Mouse (Mus musculus) adrenal gland, postnatal 4 days (tissue): ENCODE results near the gene Ptprb. TPM values are rescaled to one million over a fixed set of nuclear protein-coding genes. Genes with fewer than 3 reads are reported as not detected.

Experiments used
- DNase-seq, 2 experiments: peaks; one replicate each; pipeline ENCODE4 v3.0.0; 2021 to 2022; ENCODE audit warnings: low spot score in 2 of 2, mixed read lengths in 2 of 2
- total RNA-seq, 2 experiments: library from RNA; stranded (reverse); gene quantifications; 2 replicates each; pipeline ENCODE4 v1.2.3; 2021

The Ptprb gene
- total RNA-seq, 2 experiments from 2014 or later = 35.0 to 35.5 TPM

- no peak for DNase-seq
These were observed 89.4 kb downstream of the Ptprb start for GRCm38 (mm10) chr10:116364759-116365158.

GRCm38 (mm10) chr10:116370991-116371725 is 95.8 kb downstream of the Ptprb start:
- DNase-seq = no peak

- DNase-seq = no peak
These were observed 98.8 kb downstream of the Ptprb start for GRCm38 (mm10) chr10:116374111-116374510.

GRCm38 (mm10) chr10:116376853-116377252 is 101.5 kb downstream of the Ptprb start:
- no peak for DNase-seq

GRCm38 (mm10) chr10:116382826-116383685 is 107.7 kb downstream of the Ptprb start:
- DNase-seq = no peak

- no peak for DNase-seq
These were observed 109.1 kb downstream of the Ptprb start for GRCm38 (mm10) chr10:116384401-116384800.

- DNase-seq = no peak
These were observed 111.1 kb downstream of the Ptprb start for GRCm38 (mm10) chr10:116386391-116386885.

GRCm38 (mm10) chr10:116388840-116389239 is 113.5 kb downstream of the Ptprb start:
- no peak for DNase-seq

- DNase-seq = no peak
These were observed 118.6 kb downstream of the Ptprb start for GRCm38 (mm10) chr10:116393790-116394475.

GRCm38 (mm10) chr10:116394585-116394984 is 119.3 kb downstream of the Ptprb start:
- no peak for DNase-seq

GRCm38 (mm10) chr10:116396279-116396678 is 121.0 kb downstream of the Ptprb start:
- DNase-seq = no peak

GRCm38 (mm10) chr10:116396966-116397365 is 121.6 kb downstream of the Ptprb start:
- no peak for DNase-seq

- DNase-seq = no peak
These were observed 122.2 kb downstream of the Ptprb start for GRCm38 (mm10) chr10:116397573-116397972.

- no peak for DNase-seq
These were observed 122.7 kb downstream of the Ptprb start for GRCm38 (mm10) chr10:116397973-116398372.

- DNase-seq = no peak
These were observed 127.6 kb downstream of the Ptprb start for GRCm38 (mm10) chr10:116402742-116403425.

- DNase-seq = no peak
These were observed 128.4 kb downstream of the Ptprb start for GRCm38 (mm10) chr10:116403679-116404078.

- DNase-seq = no peak
These were observed 129.7 kb downstream of the Ptprb start for GRCm38 (mm10) chr10:116405011-116405410.

GRCm38 (mm10) chr10:116407684-116408359 is 132.5 kb downstream of the Ptprb start:
- DNase-seq = no peak

- DNase-seq = no peak
These were observed 135.5 kb downstream of the Ptprb start for GRCm38 (mm10) chr10:116410826-116411225.

GRCm38 (mm10) chr10:116416142-116416541 is 140.8 kb downstream of the Ptprb start:
- no peak for DNase-seq
